Comparison of ENCODE assay signal across 1 mouse cellular context in the genomic region with DNA sequence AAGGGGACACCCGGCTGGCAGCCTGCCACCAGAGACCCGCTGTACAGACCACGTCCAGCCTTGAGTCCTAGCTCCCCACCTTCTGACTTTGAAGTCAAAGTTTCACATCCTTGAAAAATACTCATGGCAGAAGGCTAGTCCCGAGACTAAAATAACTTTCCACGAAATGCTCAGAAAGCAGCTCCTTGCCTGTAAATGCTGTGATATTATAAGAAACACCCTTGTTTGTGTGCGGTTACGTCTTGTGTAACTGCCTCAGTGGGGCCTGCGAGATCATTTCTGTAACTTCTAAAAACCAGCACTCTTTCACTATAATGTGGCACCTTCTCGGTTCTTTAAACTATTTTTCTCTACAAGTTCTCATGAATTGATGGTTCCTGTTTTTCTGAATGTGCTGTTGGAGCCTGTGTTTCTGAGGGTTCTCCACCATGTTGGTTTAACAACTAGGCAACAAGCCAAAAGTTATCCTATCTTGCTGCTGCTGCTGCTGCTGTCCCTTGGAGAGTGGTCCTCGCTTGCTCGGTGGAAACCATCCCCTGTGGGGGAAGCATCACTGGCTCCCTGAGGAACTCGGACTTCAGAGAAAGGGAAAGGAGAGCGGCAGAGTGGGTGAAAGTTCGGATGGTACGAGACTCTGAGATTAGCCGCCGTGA.
TF ChIP-seq lines count a peak whose summit lies in the region.

No protein-coding gene starts in this region.

TF ChIP-seq in CH12.LX, 34 proteins besides CTCF, POLR2A, EP300 and RAD21 (continued from another document):
- TF ChIP-seq ZNF384 (IDR thresholded peaks at IDR 0.05; ENCODE audit: low read depth, low read length): 0 out of 2 replicates have a peak, but pooled peaks have one; percentile 32
- no peak for TF ChIP-seq KAT2A (IDR thresholded peaks at IDR 0.05; ENCODE audit: insufficient replicate concordance, low read length)
- TF ChIP-seq ZC3H11A (IDR thresholded peaks at IDR 0.05; ENCODE audit: low read depth, low read length): no peak
- TF ChIP-seq CHD1 (IDR thresholded peaks at IDR 0.05; ENCODE audit: low read depth, low read length): 0 out of 2 replicates have a peak, but pooled peaks have one; percentile 49
- TF ChIP-seq CHD2 (IDR thresholded peaks at IDR 0.05; ENCODE audit: low read length): peak; percentile 60; the same call in 1 of the 2 replicates
- no peak for TF ChIP-seq TBP (conservative IDR thresholded peaks at IDR 0.05; ENCODE audit: low read depth, low read length)
- no peak for TF ChIP-seq USF1 (IDR thresholded peaks at IDR 0.05; ENCODE audit: low read depth, low read length)
- peak; percentile 94 for TF ChIP-seq IRF4 (IDR thresholded peaks at IDR 0.05; ENCODE audit: low read depth, low read length)
- no peak for TF ChIP-seq ZKSCAN1 (IDR thresholded peaks at IDR 0.05; ENCODE audit: borderline replicate concordance, low read depth, low read length)
- peak; percentile 43; the same call in 1 of the 2 replicates for TF ChIP-seq JUN (IDR thresholded peaks at IDR 0.05; ENCODE audit: insufficient read depth, low read depth, low read length)
- TF ChIP-seq ELF1 (IDR thresholded peaks at IDR 0.05; ENCODE audit: low read depth, low read length): 0 out of 2 replicates have a peak, but pooled peaks have one; percentile 4
- no peak; the same call in 1 of the 2 replicates for TF ChIP-seq SMC3 (IDR thresholded peaks at IDR 0.05; ENCODE audit: low read depth, low read length)
- 0 out of 2 replicates have a peak, but pooled peaks have one; percentile 39 for TF ChIP-seq MAX (IDR thresholded peaks at IDR 0.05; ENCODE audit: low read length)
- no peak for TF ChIP-seq NELFE (IDR thresholded peaks at IDR 0.05; ENCODE audit: low read depth, low read length)
- TF ChIP-seq ZMIZ1 (IDR thresholded peaks at IDR 0.05; ENCODE audit: low read depth, low read length): no peak
- TF ChIP-seq TCF12 (IDR thresholded peaks at IDR 0.05; ENCODE audit: low read depth, low read length): peak; percentile 83
- TF ChIP-seq UBTF (IDR thresholded peaks at IDR 0.05; ENCODE audit: low read depth, low read length): no peak
- no peak for TF ChIP-seq MYC (IDR thresholded peaks at IDR 0.05; ENCODE audit: low read depth, low read length)
- peak; percentile 60; the same call in 1 of the 2 replicates for TF ChIP-seq JUND (conservative IDR thresholded peaks at IDR 0.05; ENCODE audit: low read depth, low read length)
- peak; percentile 65 for TF ChIP-seq MAZ (IDR thresholded peaks at IDR 0.05; ENCODE audit: low read depth, low read length)
- peak; percentile 82 for TF ChIP-seq SIN3A (IDR thresholded peaks at IDR 0.05; ENCODE audit: low read length)
